Mouse (Mus musculus) brain, embryonic 14.5 days (tissue): ENCODE results near the gene Fam114a2. TPM values are rescaled to one million over a fixed set of nuclear protein-coding genes. Genes with fewer than 3 reads are reported as not detected.

Source experiments
- DNase-seq: peaks from one replicate; pipeline ENCODE4 v3.0.0-alpha.2; 2011; ENCODE audit warnings: low read depth
- CTCF ChIP-seq: fragments of 200-500 bp; IDR thresholded peaks from 2 replicates; pipeline ENCODE4 v1.5.1; 2012; ENCODE audit warnings: inconsistent platforms, mild to moderate bottlenecking, moderate library complexity, borderline replicate concordance; ENCODE audit not compliant: insufficient read depth, insufficient read length; ENCODE audit errors: extremely low read depth
- POLR2A ChIP-seq: fragments of 200-500 bp; IDR thresholded peaks from 2 replicates; pipeline ENCODE4 v1.6.1; 2012; ENCODE audit warnings: mild to moderate bottlenecking, inconsistent platforms, borderline replicate concordance; ENCODE audit not compliant: poor library complexity, insufficient read depth, insufficient read length, severe bottlenecking; ENCODE audit errors: extremely low read depth
- polyA plus RNA-seq: library from polyadenylated mRNA; depleted of rRNA; stranded (reverse); fragments of >200 nt; gene quantifications from 2 replicates; pipeline ENCODE4 v1.2.3, GENCODE M21; 2012; rRNA removed

Gene Fam114a2
- polyA plus RNA-seq, 1 experiment, result 62.8 TPM

- no peak for DNase-seq
- no peak for TF ChIP-seq POLR2A
- no peak for TF ChIP-seq CTCF
Observed at GRCm38 (mm10) chr11:57470056-57470455, 48.4 kb downstream of the Fam114a2 start.

- TF ChIP-seq POLR2A (no peak), CTCF (peak; percentile 40; the same call in 1 of the 2 replicates)
- no peak for DNase-seq
Observed at GRCm38 (mm10) chr11:57468706-57469105, 49.7 kb downstream of the Fam114a2 start.

- peak; percentile 92 for DNase-seq
- TF ChIP-seq CTCF (peak; percentile 94), POLR2A (no peak)
Observed at GRCm38 (mm10) chr11:57467159-57468110, 51.0 kb downstream of the Fam114a2 start.

- TF ChIP-seq POLR2A, result no peak
- no peak for TF ChIP-seq CTCF
- DNase-seq, result no peak
Observed at GRCm38 (mm10) chr11:57465844-57466243, 52.6 kb downstream of the Fam114a2 start.

GRCm38 (mm10) chr11:57465025-57465424 is 53.4 kb downstream of the Fam114a2 start:
- TF ChIP-seq POLR2A (no peak), CTCF (0 out of 2 replicates have a peak, but pooled peaks have one; percentile 6)
- peak; percentile 13 for DNase-seq

GRCm38 (mm10) chr11:57459759-57460158 is 58.7 kb downstream of the Fam114a2 start:
- TF ChIP-seq POLR2A (no peak), CTCF (no peak)
- no peak for DNase-seq

- no peak for TF ChIP-seq POLR2A
- no peak for TF ChIP-seq CTCF
- DNase-seq, result no peak
Observed at GRCm38 (mm10) chr11:57454421-57454820, 64.0 kb downstream of the Fam114a2 start.

GRCm38 (mm10) chr11:57445237-57445962 is 73.0 kb downstream of the Fam114a2 start:
- TF ChIP-seq POLR2A (no peak), CTCF (no peak)
- no peak for DNase-seq

- TF ChIP-seq POLR2A (no peak), CTCF (no peak)
- DNase-seq, result peak; percentile 41
Observed at GRCm38 (mm10) chr11:57434153-57434552, 84.3 kb downstream of the Fam114a2 start.

Other genes with a start within 250 kb of the Fam114a2 start
- 36.6 and 39.3 TPM in 2 replicates for gene Mfap3, start within 50 bp of the Fam114a2 start, polyA plus RNA-seq
- 11.7 and 16.5 TPM in 2 replicates for gene Galnt10, start 126.8 kb upstream of the Fam114a2 start, polyA plus RNA-seq